Mouse (Mus musculus) embryonic stem cell, embryonic (primary cell): Measurements from ENCODE around the gene Cd200.
"Not testable (repeated sequence)": the region's sequence is repeated elsewhere in the genome, so short reads cannot be mapped to it uniquely, and the experiment has no call there.

Source experiments
- CTCF ChIA-PET, 4 experiments: fragments of 300-600 bp in 2 of 4; fragments of 350-600 bp in 2 of 4; sonication (Branson Sonifier 250); formaldehyde crosslinking; loops; one replicate each; lab custom pipeline; 2022; ENCODE audit warnings: inconsistent platforms in 2 of 4; lab: Charles Lee
- POLR2A ChIA-PET, 4 experiments: fragments of 300-600 bp in 2 of 4; fragments of 350-600 bp in 2 of 4; sonication (Branson Sonifier 250); formaldehyde crosslinking; loops; one replicate each; lab custom pipeline; 2022; ENCODE audit warnings: antibody characterized with exemption in 4 of 4, inconsistent platforms in 1 of 4; lab: Charles Lee

Gene Cd200

GRCm38 (mm10) chr16:45352875-45353274 lies 56.0 kb downstream of the Cd200 start:
- ChIA-PET CTCF (no interaction called here), POLR2A (no interaction called here)

- POLR2A ChIA-PET, result no interaction called here
- CTCF ChIA-PET, result no interaction called here
These were observed 58.1 kb downstream of the Cd200 start for GRCm38 (mm10) chr16:45350767-45351166.

GRCm38 (mm10) chr16:45349523-45350298 lies 59.1 kb downstream of the Cd200 start:
- ChIA-PET POLR2A (interaction anchor here in 3 of 4 experiments (0.5 to 0.6 kb wide), 3 partner anchors 27 to 351 kb away, joined by 3 to 4 read pairs (median 3); no protein-coding TSS in a partner anchor), CTCF (interaction anchor here in 1 of 4 experiments (0.5 kb wide), 1 partner anchor 583 kb away, joined by 3 read pairs; no protein-coding TSS in a partner anchor)

GRCm38 (mm10) chr16:45348238-45348637 lies 60.6 kb downstream of the Cd200 start:
- CTCF ChIA-PET, POLR2A ChIA-PET: not testable (repeated sequence)

- ChIA-PET CTCF (no interaction called here), POLR2A (no interaction called here)
These were observed 61.9 kb downstream of the Cd200 start for GRCm38 (mm10) chr16:45346930-45347387.

- ChIA-PET CTCF (no interaction called here), POLR2A (no interaction called here)
These were observed 62.5 kb downstream of the Cd200 start for GRCm38 (mm10) chr16:45346367-45346766.

- POLR2A ChIA-PET, result no interaction called here
- CTCF ChIA-PET, result no interaction called here
These were observed 64.0 kb downstream of the Cd200 start for GRCm38 (mm10) chr16:45344879-45345278.

- POLR2A ChIA-PET, result interaction anchor here in 1 of 4 experiments (1.2 kb wide), 1 partner anchor 72 kb away, joined by 3 read pairs; the partner anchor contains the start of gene Cd200
- CTCF ChIA-PET, result no interaction called here
These were observed 72.4 kb downstream of the Cd200 start for GRCm38 (mm10) chr16:45336478-45336877.

- CTCF ChIA-PET, result no interaction called here
- POLR2A ChIA-PET, result no interaction called here
These were observed 74.0 kb downstream of the Cd200 start for GRCm38 (mm10) chr16:45334891-45335290.

GRCm38 (mm10) chr16:45334376-45334765 lies 74.5 kb downstream of the Cd200 start:
- ChIA-PET POLR2A (no interaction called here), CTCF (no interaction called here)

- ChIA-PET POLR2A (no interaction called here), CTCF (no interaction called here)
These were observed 75.0 kb downstream of the Cd200 start for GRCm38 (mm10) chr16:45333678-45334375.

GRCm38 (mm10) chr16:45332591-45332990 lies 76.3 kb downstream of the Cd200 start:
- ChIA-PET POLR2A (no interaction called here), CTCF (no interaction called here)
